Mouse (Mus musculus) cerebellum, adult 8-10 months (tissue): ENCODE measurements around the gene Zcchc24.

ENCODE experiments used
- DNase-seq: peaks from one replicate; pipeline ENCODE4 v3.0.0; 2022

Gene Zcchc24

DNA sequence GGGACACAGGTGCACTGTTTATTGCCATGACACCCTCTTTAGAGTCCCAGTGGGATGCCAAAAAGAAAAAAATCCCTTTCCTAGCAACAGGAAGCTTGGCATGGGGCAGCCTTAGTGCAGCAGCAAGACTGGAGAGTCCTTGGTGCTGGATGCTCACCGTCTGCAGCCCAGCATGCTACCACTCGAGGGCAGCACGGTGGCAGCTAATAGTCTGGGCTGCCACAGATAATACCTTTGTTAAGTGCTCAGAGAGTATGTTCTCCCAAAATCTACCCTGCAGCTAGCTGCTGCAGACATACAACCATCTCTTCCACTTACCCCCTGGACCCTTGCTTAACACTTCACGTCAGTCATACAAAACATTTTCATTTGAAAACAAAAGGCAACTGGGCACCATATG, 55.4 kb downstream of the Zcchc24 start:
- no peak for DNase-seq

DNA sequence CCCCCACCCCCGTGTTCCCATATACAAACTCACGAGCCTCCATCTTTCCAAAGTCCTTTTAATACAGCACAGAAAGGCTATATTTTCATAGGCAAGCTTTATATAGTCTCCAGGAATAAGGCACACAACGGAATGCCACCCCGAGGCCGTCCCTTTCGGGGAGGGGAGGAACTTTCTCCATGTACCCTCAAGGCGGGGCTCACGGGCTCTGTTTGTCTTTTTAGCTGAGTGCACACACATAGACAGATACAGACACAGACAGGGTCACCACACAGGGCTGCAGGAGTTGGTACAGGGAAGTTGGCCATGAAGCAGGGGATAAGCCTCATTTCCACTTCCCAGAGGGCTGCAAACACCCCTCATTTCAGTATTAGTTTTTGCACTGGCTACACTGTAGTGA, 57.2 kb downstream of the Zcchc24 start:
- DNase-seq = no peak

DNA sequence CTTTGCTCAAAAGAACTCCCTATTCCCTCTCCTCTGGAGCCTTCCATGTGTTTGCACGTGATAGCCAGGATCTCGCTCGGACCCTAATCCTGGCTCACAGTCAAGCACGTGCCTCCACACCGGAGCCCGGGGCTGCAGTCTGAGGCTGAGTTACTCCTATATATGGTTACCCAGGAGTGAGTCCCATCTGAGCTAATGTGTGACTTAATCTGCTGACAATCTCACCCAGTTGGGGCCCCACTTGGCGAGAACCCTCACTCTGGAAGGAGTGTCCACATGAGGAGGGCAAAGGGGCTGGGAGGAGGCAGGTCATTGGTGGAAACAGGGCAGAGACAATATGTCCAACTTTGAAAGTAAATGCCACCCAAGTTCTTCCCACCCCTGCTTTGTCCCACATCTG, 57.7 kb downstream of the Zcchc24 start:
- DNase-seq = no peak

DNA sequence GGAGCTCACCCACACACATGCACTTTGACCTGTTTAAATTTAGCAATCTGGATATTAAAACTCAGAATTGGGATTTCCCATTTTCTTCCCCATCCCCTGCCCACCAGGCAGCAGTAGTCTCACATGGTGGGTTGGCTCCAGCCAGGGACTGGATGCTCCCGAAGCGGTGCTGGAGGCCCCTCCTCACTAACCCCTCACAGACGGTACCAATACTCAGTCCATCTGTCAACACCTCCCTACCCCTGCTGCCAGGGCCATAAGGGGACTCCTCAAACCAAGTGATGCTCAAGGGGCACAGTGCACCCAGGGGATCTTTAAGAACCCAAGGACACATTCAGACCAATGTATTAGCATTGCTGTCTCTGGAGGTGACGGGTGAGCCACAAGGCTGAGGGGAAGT, 58.2 kb downstream of the Zcchc24 start:
- no peak for DNase-seq

DNA sequence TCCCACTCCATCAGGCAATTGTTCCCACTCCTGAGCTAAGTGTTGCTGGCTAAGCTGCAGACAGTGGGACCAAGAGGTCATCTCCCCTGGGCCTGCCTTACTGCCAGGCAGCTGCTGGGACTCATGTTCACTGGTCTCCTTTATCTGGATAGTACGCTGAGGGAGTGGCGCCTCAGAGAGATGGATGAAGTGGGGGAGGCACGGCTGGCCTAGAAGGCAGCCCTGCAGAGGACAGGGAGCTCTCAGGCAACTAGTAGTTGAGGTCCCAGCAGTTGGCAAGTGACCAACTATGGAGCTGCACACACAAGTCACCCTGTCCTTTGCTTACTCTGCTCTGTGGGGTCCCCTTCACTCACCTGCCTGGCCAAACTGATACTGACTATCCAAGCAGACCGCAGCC, 58.8 kb downstream of the Zcchc24 start:
- DNase-seq = no peak

DNA sequence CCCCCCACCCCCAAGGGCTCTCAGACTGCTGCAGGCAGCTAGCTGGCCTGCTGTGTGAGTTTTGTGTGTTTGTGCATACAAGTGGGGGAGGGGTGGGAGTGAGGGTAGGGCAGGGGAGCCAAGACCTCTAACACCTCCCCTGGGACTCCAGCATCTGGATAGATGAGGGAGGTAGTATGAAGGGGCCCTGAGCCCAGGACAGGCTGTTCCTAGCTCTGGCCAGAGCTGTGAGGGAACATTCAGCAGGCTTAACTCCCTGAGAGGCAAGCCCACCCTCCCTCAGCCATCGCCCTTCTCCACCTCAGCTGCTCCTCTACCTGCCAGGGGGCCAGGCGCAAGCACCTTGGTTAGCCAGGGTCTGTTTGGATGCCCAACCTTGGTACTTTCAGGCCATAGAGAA, 59.9 kb downstream of the Zcchc24 start:
- no peak for DNase-seq

DNA sequence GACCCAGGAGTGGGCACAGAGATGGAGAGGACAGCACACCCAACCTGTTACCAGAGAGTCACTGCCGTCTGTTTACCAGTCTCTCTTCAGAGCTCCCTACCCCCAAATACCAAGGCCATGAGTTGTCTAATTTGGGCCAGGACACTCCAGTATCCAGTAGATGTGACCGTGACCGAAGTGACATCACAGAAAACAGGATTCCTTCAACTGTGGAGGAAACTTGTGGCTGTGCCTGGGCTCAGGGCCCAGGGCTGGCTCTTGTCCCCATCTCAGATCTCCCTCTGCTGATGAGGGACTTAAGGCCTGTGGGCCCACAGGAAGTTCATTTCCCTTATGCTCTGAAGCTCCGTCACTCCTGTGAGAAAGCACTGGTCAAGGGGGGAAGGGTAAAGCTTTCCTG, 60.4 kb downstream of the Zcchc24 start:
- DNase-seq = no peak

DNA sequence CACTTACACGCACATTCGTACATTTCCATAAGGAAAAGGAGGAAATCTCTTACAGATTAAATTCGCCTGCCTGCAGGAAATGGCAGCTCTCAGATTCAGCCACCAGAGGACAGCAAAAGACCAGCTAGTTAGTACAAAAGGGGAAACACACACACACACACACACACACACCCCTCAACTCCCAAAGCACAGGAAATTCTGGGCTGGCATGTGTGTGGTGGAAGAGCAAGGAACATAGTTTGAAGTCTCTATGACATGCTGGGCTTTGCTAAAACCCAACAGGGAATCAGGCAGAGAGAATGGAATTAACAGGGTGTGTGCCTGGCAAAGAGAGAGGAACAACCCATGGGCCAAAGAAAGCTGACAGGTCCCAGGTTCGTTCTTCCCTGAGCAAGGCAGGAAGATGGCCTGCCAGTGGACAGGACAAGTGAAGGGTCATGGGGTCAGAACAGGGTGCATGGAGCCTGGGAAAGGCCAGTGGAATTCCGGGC, 61.1 kb downstream of the Zcchc24 start:
- DNase-seq = no peak

DNA sequence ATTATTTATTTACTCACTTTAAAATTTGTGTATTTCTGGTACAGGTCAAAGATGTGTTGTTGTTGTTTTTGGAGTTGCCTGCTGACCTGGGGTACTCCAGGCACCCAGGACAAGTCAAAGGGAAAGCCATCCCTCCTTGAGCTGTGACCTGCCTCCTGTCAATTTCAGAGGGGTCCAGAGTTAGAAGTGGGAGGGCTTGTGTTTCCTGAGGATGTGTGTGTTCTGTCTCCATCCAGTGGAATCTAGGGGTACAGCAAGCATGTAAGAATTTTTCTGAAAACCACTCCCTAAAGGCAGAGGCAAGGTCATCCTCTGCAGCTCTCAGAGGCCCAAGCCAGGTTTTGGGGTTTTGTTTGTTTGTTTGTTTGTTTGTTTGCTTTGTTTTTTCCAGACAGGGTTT, 66.9 kb downstream of the Zcchc24 start:
- no peak for DNase-seq

DNA sequence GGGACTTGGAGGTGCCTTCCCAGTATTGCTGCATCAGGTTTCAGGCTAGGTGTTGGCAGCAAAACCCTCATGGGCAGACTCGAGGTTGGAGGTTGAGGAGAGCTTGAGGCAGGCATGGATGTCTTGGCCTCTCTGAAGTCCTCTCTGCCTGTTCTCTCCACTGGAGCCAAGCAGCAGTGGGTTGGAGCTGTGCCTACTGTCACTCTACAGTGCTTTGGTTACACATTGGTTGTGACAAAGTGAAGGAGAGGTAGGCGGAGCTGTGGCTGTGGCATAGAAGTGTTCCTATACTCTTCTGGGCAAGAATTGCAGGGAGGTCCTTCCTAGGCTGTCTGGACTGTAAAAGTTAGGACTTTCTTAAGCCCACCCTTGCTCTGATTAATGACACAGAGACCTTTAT, 72.5 kb downstream of the Zcchc24 start:
- no peak for DNase-seq

DNA sequence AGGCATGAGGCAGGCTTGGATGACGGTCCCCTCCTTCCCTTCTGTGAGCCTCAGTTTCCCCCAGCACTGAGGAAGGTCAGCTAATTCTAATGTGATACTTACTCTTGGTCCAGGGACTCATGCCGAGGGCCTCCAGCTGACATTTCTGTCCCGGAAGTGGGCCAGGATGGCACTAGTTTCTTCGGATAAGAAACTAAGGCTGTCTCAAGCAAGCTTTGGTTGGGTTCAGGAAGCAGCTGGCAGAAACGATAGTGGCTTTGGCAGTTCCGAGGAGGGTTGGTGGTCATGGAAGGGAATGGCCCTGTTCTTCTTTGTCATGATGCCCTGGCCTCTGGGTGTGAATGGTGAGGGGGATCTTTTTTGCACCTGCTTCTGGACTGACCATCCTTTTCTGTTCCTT, 73.8 kb downstream of the Zcchc24 start:
- no peak for DNase-seq

DNA sequence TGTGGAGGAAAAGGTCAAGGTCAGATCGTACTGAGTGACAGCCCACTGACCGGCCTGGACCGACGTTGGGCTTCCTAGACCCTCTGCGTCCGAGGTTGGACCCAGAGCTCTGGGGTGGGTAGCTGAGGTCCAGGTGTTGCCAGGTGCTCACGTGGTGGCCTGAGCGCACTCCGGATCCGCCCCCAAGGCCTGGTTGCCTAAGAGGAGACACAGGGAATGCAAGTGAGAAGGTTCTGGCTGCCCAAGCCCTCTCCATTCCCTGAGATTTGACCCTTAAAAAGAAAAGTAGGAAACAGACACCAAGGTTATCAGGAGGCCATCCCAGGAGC, 74.3 kb downstream of the Zcchc24 start:
- DNase-seq = no peak

DNA sequence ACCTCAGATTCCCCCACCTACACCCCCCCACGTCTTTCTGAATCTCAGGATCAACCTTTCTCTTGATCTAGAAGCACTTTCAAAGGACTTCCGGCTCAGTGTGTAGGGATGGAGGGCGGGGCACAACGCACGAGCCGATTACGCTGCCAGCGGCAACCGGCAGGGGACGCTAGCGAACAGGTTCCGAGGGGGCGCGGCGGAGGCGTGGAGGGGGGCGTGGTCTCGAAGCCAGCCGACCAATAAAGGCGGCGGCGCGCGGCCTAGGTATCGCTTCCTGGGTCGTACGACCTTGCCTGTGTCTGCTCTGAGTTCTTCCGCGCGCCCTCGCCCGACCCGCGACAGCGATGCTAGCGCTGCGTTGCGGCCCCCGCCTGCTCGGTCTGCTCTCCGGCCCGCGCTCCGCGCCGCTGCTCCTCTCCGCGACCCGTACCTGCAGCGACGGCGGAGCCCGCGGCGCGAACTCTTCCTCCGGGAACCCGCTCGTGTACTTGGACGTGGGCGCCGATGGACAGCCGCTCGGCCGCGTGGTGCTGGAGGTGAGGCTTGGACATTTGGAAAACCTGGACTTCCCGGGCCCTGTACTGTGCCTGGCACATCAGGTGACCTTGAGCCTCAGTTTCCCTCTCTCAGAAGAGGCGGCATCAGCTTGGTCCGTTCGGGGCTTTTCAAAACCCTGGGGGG, 74.8 kb downstream of the Zcchc24 start, which contains the start of gene Ppif:
Gene Ppif (plus strand): TSS at position 267 of the 681 bp plus-strand sequence.
- peak; percentile 97 for DNase-seq

DNA sequence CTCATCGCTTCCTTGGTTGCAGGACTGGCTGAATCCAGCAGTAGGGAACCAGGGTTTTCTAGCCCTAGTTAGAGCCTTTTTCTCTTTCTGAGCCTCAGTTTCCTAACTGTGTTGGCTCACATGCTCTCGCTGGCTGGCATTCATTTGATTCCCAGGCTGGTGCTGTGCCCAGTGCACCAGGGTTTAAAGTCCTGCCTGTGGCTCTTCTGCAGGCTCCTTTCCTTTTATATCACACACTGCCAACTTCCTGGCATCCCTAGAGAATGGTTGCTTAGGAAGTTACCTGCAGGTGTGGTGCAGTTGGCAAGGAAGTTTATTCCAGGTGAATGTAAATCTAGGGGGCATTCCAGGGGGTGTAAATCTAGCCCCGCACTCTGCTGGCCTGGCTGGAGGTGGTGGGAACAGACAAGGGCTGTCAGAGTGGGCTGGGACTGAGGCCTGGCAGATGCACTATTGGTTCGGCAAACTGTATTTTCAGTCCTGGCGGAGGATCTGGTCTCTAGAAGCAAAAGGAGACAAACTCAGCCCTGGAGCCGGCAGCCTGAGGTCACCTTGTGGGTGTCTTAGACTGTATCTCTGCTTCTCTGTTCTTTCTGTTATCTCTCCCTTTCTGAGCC, 75.5 kb downstream of the Zcchc24 start:
- peak; percentile 23 for DNase-seq

DNA sequence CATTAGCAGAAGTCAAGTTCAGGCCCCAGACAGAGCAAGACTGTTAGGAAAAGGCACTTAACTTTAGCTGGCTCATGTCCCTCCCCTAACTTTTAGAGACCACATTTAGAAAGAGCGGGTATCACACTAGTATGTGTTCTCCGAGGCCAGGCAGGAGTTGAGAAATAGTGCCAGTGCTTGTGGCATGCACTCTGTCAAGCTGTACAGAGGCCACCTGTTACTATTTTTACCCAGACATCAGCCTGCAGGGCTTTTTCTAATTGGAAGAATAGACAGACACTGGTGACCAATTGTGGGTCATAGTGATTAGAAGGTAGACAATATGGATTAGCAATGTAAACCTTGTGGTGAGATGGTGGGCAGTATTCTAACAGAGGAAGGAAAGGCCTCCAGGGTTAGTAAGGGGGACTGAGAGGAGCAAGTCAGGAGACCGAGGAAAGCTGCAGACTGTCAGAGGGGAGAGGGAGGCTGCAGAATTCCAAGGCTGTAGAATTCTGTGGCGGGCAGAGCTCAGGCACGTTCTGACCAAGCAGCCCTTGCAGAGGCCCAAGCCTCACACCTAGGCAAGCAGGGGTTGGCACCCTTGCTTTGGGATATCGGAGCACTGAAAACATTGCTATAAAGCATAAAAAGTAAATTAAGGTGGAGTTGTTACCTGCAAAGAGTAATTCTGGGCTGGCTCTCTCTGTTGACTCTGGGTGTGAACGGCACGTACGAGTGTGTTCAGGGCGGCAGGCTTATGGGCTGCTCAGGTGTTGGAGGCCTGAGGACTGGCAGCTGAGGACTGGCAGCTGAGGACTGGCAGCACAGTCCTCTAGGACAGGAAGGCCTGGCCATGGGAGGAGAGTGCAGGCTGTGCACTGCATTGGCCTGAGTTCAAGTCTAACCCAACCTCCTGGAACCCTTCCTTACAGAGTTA, 81.6 kb downstream of the Zcchc24 start:
- no peak for DNase-seq

DNA sequence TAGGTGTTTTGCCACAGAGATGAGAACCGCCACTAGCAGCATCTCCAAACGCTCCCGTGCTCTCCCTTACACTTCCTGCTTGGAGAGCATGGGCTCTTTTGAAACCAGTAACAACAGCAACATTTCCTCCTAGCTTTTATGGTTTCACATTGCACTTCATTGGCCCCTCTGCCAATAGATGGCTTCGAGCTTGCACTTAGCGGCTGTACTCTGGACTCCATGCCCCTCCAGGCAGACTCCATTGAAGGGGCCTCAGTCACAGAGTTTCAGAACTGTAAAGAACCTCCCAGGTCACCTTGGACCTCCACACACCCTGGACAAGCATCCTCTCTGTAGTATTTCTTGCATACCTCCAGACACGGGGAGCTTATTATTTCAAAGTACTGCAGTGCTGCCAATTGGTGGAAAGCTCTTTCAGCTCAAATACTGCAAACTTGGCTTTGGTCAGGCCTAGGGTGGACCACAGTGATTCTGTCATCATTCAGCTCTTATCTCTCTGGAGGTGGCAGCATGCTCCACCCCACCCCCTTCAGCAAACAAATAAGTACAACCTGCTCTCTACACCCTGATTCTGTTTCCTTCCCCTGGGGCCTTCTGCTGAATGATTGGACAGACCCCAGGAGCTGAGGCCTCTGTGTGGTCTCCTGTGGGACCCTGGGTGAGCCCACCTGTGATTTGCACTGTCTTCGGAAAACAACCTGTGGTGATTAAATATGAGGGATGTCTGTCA, 82.5 kb downstream of the Zcchc24 start:
- DNase-seq = no peak

DNA sequence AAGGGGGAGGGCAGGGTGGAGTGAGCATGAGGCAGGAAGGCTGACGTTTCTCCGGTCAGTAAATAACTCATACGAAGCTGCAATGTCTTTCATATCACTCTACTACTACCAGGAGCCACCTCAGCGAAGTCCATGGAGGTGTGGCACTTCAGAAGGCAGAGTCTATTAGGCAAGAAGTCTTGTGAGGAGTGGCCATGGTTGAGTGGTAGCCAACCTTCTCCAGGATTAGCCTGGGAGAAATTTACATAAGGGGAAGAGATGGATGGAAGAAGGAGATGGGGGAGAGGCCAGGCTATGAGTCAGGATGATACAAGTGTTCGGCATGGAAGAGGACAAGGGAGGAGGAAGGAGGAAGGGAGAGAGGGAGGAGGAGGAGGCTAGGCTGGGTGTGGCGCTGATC, 86.8 kb downstream of the Zcchc24 start:
- no peak for DNase-seq

DNA sequence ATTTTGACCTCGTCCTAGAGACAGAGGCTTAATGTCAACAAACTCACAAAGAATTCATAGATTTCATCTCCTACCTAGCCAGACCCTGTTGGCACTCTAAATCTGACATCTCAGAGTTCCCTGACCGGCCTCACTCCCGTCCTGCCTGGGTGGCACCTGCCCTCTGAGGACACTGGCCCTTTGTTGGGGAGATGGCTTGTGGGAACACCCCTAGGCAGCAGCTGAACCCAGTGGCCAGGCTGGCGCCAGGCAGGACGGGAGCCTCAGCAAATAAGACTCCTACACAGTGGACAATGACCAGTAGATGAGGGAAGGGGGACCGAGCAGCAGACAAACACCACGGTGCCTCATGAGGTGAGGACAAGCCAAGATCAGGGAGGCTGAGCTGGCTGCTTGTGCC, 89.2 kb downstream of the Zcchc24 start:
- DNase-seq = no peak

DNA sequence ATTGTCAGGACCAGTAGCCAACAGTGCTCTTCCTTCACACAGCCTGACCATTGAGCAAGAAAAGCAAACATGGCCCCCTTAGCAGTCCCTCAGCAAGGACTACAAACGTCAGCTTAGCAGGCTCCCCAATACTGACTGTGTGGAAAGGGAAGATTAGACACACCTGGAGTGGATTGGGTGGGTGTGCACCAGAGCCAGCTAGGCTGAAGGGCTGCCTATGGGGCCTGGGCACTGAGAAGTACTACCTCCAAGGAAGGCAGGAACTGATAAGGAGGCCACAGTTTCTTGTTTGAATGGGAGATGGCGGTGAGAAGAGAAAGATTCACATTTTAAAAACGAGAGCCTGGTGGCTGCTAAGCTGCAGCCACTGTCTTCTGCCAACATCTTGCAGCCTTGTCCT, 101.3 kb downstream of the Zcchc24 start:
- no peak for DNase-seq

DNA sequence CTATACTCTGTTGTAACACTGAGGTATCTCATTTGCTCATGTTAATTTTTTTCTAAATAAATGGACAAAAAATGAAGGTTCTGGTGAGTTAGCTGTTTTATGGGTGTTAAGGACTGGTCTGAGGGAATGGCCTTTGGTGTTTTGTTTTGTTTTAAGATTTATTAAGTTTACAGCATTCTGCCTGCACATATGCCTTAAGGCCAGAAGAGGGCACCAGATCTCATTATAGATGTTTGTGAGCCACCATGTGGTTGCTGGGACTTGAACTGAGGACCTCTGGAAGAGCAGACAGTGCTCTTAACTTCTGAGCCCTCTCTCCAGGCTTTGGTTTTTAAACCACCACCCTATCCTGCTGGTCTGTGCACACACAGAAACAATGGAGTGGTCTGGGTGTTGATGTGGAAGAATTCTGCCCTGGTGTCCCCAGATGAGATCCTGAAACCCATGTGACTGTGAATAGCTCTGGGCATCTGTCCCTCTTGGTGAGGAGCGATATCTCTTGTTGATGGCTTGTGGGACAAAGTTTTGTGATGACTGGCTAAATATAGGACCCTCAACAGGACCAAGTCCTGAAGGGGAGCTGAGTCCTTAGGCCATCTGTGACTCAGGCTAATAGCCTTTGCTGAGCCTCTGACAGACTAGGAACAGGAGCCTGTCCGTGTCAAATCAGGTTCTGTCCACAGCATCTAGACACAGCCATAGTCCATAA, 102.0 kb downstream of the Zcchc24 start:
- DNase-seq = no peak

DNA sequence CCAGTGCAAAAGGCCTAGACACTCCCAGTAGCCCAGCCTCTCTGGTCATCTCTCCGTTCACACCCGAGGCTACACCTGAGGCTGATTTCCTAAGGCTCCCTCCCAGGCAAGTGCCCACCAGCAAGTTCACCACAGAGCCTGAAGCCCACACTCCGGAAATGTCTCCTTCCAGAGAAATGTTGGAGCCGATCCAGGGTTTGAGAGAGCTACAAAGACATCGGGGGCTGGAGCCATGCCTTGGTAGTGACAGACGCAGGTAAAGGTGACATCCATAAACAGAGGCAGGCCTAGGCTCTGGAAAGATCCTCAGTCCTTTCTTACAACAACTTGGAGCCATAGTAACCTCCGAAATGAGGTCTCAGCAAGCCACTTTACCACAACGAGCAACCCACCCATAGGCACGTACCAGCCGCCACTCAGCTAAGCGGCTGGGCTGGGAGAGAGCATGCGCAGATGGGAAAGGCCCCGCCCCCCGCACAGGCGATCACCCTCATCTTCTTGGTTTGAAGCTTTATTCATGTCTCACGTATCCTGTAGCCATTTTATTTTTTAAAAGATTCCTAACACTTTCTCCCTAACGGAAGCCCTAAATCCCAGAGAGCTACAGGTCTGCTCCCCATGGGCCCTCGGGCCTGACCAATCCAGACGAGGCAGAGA, 103.4 kb downstream of the Zcchc24 start:
- no peak for DNase-seq

DNA sequence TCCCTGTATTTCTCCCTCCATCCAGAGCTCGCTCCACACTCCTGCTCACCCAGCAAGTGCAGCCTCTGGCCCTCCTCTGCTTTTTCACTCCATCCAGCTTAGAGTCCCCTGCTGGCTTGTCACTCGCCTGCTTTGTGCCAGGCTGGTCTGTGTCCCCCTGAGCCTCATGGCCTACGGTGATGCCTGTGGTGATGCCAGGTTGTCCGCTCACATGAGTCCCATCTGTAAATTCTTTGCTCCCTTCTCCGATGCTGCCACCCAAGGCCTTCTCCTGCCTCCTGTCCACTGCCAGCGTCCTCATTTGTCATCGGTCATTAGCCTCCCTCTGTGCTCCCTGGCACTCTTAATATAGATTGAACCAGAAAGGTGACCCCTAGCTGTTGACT, 104.5 kb downstream of the Zcchc24 start:
- no peak for DNase-seq
